Mouse (Mus musculus) layer of hippocampus, adult 2 months (tissue): Measurements from ENCODE around the gene P3h1. TPM values are rescaled to one million over a fixed set of nuclear protein-coding genes. Genes with fewer than 3 reads are reported as not detected.

Experiments used
- DNase-seq, 2 experiments: peaks; one replicate each; pipeline ENCODE4 v3.0.0; 2022; ENCODE audit warnings: low spot score in 2 of 2
- H3K27ac ChIP-seq: fragments of 200-600 bp; 2 replicates; pipeline ENCODE4 v1.8.1; 2022
- H3K4me3 ChIP-seq: fragments of 200-600 bp; 2 replicates; pipeline ENCODE4 v1.8.1; 2022; ENCODE audit warnings: mild to moderate bottlenecking
- CTCF ChIP-seq: fragments of 200-600 bp; conservative IDR thresholded peaks from 2 replicates; pipeline ENCODE4 v1.8.1; 2022; ENCODE audit warnings: antibody characterized with exemption, mild to moderate bottlenecking, moderate library complexity
- total RNA-seq, 2 experiments: library from RNA; stranded (reverse); gene quantifications; 2 replicates each; pipeline ENCODE4 v1.2.3; 2021

The P3h1 gene
- total RNA-seq, 2 experiments from 2014 or later = 9.6 to 9.9 TPM

DNA sequence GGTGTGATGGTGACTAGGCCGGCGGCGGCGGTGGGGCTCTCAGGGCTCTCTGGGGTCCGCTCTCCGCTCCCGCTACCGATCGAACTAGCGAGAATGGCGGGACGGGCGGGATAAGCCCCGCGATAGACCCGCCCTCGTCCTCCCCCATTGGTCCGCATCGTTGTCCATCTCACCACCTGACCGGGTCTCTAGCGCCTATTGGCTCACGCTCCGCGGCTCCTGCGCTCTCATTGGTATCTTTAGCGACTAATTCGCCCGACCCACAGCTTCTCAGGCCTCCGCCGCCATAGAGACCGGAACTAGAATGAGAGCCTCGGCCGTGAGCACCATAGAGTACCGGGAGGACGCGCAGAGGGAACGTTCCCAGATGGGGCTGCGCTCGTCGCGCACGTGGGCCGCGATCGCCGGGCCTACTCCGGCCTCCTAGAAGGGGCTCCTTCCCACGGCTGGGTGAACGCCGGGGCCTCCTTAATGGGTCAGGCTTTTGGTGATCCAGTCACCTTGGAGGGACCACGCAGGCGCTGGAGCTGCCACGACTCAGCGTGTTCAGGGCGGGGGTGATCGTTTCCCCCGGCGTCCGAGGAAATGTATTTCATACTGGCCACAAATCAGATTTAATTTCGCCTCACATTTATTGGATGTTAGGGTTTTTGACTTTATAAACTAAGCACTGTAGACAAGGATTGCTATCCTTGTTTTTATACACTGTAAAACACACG, 61.9 kb downstream of the P3h1 start, which contains the start of gene Ybx1:
Ybx1 (minus strand) TSS at position 190 of the 719 bp plus-strand sequence.
- peak; percentile 100 for DNase-seq
- Histone ChIP-seq H3K4me3 (peak within 1 kb of the TSS; percentile 72), H3K27ac (peak within 1 kb of the TSS; percentile 98)
- no peak for TF ChIP-seq CTCF

DNA sequence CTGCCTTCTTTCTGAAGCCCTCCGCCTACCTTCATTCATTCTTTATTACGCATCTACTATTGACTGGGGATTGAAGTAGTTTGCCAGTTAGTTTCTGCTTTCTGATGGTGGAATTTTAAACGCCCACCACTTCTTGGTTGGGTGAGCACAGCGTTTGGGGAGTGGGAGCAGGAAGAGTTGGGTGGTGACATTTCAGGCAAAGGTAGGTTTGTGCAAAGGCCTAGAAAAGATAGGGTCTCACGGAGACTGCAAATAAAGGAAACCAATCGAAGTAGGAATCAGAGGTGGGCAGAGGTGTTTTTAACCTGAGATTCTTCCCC, 62.4 kb downstream of the P3h1 start:
- no peak for TF ChIP-seq CTCF
- H3K4me3 ChIP-seq = peak overlapping the region; percentile 72
- no peak for DNase-seq
- H3K27ac ChIP-seq = peak overlapping the region; percentile 98

DNA sequence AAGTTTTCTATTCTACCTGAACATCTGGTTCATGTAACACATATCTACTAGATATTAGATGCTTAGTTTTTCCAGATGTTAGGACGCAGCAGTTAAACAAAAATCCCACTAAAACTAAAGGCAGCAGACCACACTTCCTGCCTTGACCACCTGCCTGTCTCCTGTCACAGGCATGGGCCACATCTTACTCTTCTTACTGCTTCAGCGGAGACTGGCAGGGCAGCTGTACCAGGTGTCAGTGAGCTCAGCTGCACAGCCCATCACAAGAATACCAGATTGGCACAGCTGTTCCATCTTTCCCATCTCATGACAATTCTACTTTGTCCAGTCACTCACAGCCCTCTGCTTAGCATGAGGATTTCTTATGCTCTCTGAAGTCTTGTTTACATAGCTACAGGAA, 64.6 kb downstream of the P3h1 start:
- Histone ChIP-seq H3K27ac (no peak overlapping the region), H3K4me3 (no peak overlapping the region)
- no peak for DNase-seq
- TF ChIP-seq CTCF = no peak

Other genes starting within 250 kb of the P3h1 start
- gene Slc2a1, start 124.2 kb upstream of the P3h1 start, total RNA-seq = 10 to 100 TPM; 94.5 to 96.4 TPM
- gene Zfp691, start 58.7 kb upstream of the P3h1 start, total RNA-seq = 1 to 10 TPM; 6.1 to 6.5 TPM
- under 1 TPM; 0.32 to 0.44 TPM for gene Ermap, start 42.9 kb upstream of the P3h1 start, total RNA-seq
- 10 to 100 TPM; 13.9 to 16.6 TPM for gene Svbp, start 37.6 kb upstream of the P3h1 start, total RNA-seq
- under 1 TPM; 0.77 to 0.93 TPM for gene Tmem269, start 14.7 kb upstream of the P3h1 start, total RNA-seq
- 10 to 100 TPM; 30.5 to 31.9 TPM for gene AU022252, start 203 bp upstream of the P3h1 start, total RNA-seq
- under 1 TPM; 0.37 to 0.69 TPM for gene Cldn19, start 22.5 kb downstream of the P3h1 start, total RNA-seq
- gene Ybx1, start 61.7 kb downstream of the P3h1 start, total RNA-seq = 100 to 1,000 TPM; 266 to 269 TPM
- 10 to 100 TPM; 14.7 to 16.0 TPM for gene Ppih, start 87.6 kb downstream of the P3h1 start, total RNA-seq
- 10 to 100 TPM; 24.8 to 25.8 TPM for gene Ccdc30, start 182.6 kb downstream of the P3h1 start, total RNA-seq
- 1 to 10 TPM; 7.0 to 7.2 TPM for gene Ppcs, start 189.5 kb downstream of the P3h1 start, total RNA-seq
- gene Zmynd12, start 189.9 kb downstream of the P3h1 start, total RNA-seq = under 1 TPM; 0.39 to 0.41 TPM